Mouse (Mus musculus) v-Abl transformed pro-B cells (cell line): ENCODE measurements around the gene Sord.

Experiments
- in situ Hi-C, 2 experiments: fragments of 400-800 bp; cut with MboI; formaldehyde crosslinking; loops; one replicate each; pipeline ENCODE4 v1.15.1; 2025; ENCODE audit not compliant: unreplicated experiment in 2 of 2

Gene Sord

DNA sequence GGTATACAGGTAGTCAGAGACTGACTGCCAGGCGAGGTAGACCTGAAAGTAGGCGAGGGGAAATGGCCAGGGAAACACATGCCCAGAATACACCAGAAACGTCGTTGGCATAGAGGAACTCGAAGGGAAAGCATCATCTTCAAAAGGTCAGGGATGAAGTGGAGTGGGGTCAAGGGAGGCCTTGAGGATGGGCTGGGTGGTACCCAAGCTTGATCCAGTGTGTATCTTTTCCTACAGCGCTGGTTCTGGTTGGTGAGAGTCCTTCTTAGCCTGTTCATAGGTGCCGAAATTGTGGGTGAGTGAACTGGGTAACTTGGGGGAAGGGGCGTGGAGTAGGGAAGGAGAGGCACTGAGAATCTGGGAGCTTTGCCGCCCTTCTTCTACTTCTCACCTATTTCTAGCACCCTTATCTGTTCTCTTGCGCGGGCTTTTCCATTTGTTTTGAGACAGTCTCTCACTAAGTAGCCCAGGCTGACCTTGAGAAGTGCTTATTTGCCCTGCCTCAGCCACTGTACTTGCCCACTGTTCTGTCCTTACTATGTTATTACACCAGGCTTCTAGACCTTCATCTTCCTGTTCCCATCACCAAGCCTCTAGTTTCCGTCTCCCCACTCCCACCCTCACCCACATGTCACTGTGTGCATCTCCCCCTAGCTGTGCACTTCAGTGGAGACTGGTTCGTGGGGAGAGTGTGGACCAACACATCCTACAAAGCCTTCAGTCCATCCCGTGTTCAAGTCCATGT lies 65.5 kb downstream of the Sord start:
- in situ Hi-C loops: loop anchor here (5.0 to 10.0 kb wide), 2 partner anchors 105 to 108 kb away; no protein-coding TSS in a partner anchor

DNA sequence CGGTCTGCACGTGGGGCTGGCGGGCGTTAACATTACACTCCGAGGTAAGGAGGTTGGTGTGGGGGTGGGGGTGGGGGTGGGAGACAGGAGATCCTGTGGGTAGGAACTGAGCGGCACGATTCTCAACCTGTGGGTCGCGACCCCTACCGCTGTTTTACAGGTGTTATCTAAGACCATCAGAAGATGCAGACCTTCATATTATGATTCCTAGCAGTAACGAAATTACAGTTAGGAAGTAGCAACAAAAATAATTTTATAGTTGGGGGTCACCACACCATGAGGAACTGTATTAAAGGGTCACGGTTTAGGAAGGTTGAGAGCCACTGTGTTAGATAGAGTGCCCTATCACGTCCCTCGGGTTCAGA lies 66.1 kb downstream of the Sord start:
- in situ Hi-C loops: loop anchor here in 1 of 2 experiments (10.0 kb wide), 1 partner anchor 106 kb away; no protein-coding TSS in a partner anchor

DNA sequence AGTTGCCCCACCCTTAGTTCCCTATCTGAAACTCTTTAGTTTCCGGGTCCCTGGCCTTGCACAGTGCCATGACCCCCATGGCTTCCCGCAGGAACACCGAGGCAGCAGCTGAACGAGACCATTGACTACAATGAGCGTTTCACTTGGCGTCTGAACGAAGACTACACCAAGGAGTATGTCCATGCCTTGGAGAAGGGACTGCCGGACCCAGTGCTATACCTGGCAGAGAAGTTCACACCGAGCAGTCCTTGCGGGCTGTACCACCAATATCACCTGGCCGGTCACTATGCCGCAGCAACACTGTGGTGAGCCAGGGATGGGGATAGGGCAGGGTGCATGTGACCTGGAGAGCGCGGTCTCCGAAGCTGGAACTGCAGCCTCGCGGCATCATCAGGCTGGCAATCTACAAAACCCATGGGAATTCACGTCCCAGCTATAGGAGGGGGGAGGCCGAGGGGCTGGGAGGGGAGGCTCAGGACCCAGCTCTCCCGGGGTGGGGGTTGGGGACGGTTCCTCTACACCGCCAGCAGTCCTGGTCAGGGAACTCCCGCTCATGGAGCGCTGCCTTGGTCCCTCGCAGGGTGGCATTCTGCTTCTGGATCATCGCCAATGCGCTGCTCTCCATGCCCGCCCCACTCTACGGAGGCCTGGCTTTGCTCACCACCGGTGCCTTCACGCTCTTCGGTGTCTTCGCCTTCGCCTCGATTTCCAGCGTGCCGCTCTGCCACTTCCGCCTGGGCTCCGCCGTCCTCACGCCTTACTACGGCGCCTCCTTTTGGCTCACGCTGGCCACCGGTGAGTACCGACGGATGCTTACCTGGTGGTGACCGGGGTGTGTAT lies 66.8 kb downstream of the Sord start:
- in situ Hi-C loops: loop anchor here in 1 of 2 experiments (10.0 kb wide), 1 partner anchor 106 kb away; no protein-coding TSS in a partner anchor

DNA sequence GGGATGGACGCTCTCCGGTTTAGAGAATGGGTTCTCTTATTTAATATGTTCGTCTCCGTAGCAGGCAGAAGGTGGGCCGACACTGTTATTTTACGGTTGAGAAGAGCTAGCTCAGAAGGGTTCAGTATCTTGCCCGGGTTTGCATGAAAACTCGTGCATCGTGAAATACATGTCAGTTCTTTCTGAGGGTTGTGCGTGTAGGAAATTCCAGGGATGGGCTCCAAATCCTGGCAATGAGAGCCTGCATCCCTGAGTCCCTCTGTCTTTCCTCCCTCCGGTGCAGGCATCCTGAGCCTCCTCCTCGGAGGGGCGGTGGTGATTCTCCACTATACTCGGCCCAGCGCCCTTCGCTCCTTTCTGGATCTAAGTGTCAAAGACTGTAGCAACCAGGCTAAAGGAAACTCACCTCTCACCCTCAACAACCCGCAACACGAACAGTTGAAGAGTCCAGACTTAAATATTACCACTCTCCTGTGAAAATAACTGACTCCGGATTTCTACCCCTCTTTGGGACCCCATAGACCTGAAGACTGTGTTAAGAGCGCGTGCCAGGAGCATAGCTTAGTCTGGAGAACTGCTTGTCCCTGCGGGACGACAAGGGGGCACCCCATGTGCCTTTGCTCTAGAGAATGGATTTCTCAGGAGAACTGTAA lies 67.5 kb downstream of the Sord start:
- in situ Hi-C loops: loop anchor here in 1 of 2 experiments (10.0 kb wide), 1 partner anchor 107 kb away; no protein-coding TSS in a partner anchor

DNA sequence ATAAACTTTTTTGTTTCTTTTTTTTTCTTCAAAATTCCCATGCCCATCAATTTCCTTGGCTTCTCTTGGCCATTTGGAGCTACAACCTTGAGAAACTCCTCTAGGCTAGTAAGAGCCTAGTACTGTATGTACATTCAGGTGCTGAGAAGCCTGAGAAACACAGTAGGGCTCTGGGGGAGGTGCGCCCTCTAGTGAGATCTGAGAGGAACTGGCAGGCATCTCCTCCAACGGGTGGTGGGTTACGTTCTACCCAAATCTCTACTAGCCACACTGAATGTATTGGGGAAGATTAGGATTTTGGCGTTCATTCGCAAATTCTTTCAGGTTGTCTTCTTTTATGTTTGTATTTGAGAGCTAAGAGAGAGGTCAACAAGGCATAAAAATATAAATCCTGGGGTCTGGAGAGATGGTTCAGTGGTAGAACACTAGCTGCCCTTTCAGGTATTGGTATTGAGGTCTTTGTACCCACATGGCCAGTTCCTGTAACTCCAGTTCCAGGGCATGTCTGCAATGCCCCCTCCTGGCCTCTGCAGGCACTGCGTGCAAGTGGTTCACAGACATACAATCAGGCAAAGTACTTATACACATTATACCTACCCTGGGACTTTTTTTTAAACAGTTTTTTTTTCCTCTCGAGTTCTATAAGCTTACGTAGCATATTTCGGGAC lies 68.2 kb downstream of the Sord start:
- in situ Hi-C loops: loop anchor here in 1 of 2 experiments (10.0 kb wide), 1 partner anchor 108 kb away; no protein-coding TSS in a partner anchor

DNA sequence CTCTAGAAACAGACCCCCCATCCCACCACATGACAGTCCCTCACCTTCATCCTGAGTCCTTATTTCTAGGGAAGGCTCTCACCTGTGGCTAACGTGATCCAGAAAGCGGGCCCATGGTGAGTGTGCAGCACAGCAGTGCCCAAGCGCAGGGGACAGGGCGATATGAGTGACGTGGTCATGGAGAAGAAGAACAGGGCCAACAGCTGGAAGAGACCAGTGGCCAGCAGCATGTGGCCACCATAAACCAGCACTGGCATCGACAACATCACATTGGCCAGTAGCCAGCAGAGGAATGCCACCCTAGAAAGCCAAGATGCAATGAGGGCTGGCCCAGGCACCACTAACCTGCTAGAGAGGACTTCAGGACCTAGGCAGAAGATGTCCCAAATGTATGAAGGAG lies 70.0 kb downstream of the Sord start:
- in situ Hi-C loops: loop anchor here in 1 of 2 experiments (10.0 kb wide), 1 partner anchor 110 kb away; no protein-coding TSS in a partner anchor

DNA sequence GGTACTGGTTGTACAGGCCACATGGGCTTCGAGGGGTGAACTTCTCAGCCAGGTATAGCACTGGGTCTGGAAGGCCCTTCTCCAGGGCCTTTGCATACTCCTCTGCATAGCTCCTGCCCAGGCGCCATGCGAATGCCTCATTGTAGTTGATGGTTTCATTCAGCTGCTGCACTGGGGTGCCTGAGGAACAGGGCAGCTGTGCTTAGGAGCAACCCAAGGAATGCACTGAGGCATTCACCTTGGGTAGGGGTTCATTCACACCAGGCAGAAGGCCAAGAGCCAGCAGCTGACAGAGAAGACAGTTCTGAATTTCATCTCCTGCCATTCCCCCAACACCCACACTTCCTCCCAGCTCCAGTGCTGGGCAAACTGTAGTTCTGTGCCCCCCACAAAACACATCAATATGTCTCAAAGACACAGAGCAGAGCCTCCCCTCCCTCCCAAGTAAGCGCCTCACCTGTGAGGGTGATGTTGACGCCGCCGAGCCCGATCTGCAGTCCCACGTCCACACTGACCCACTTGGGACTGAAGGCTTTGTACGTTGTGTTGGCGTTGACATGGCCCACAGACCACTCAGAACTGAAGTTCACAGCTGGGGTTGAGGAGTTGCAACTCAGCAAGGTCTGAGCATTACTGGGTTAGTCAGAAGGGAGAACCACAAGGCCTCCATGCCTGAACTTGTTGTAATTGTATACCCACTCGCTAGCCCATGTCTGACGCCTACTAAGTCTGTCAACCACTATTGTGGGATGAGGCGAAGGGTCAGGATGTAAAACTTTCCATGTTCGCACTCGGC lies 70.7 kb downstream of the Sord start:
- in situ Hi-C loops: loop anchor here in 1 of 2 experiments (10.0 kb wide), 1 partner anchor 110 kb away; no protein-coding TSS in a partner anchor

DNA sequence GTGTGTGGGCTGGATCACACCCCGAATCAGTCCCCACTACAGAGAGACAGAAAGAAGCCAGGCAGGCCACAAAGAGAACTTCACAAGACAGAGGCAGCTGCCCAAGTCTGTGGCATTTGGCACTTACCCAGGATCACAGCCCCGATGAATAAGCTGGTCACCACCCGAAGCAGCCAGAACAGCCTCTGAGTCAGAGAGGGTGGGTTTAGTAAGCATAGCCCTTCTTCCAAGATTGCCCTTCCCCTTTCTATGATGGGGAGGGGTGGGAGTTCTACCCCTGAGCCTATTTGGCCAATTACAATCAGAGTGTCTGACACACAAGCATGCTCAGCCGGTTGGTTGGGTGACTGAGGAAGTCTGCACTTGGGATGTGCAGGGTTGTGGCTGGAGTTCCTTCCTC lies 71.6 kb downstream of the Sord start:
- in situ Hi-C loops: loop anchor here in 1 of 2 experiments (10.0 kb wide), 1 partner anchor 111 kb away; no protein-coding TSS in a partner anchor

DNA sequence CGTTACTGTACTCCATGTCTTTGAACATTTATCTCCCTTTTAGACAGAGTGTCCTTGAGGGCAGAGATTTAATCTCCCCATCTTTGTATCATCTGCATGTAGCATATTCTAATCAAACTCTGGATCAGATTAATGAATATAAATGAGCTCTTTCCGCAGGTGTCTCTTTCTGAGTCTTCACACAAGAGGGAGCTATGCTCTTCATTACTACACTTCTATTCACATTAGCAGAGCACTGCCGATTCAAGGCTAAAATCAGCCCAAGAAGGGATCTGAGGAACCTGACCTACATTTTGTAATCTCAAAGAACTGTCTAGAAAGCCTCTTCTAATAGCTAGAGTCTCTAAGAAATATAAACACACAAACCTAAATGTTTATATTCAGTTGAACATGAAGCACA lies 75.1 kb downstream of the Sord start:
- in situ Hi-C loops: loop anchor here in 1 of 2 experiments (10.0 kb wide), 1 partner anchor 115 kb away; no protein-coding TSS in a partner anchor

DNA sequence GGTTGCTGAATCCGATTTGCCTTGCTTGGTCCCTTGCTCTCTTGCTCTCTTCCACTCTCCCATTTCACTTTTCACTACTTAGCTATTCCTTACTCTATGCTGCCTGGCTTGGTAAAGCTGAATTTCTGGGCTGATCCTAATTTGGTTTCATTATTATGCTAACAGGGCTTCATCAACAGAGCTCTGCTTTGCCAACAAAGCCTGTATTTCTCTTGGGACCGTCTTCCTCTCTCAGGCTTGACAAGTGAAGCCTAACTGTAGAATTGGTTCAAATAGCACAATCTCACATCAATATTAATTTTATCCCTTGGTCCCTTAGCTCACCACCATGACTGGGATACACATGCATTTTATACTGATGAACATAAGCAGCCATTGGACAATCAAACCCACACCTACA lies 77.0 kb downstream of the Sord start:
- in situ Hi-C loops: no loop called here

DNA sequence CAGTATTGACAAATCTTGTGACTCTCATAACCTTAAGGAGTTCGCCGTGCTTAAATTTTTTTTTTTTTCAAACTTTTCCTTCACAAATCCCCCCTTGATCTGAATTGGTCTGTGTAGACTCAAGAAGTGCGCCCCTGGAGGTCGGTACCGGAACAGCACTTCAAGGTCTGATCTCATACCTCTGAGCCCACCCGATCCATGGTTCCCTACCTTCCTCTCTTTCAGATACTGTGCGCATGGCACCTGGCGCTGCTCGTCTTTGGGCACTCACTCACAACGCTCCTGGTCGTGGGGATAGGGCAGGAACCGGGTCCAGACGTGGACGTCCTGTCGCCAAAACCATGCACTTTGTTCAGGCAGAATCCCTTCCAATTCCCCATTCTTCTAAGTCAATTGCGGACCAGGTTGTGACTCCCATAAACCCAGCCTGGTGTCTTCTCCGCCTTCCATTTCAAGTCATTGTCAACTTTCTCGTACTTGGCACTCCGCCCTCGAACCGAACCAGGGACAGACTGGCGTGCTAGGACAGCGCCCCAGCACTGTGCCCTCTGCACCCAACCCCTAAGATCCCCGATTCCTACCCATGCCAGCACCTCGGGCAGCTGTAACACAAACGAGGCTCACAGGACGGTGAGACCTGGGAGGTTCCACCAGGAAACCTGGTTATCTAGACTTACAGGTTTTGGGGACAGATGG lies 78.3 kb downstream of the Sord start:
- in situ Hi-C loops: no loop called here

DNA sequence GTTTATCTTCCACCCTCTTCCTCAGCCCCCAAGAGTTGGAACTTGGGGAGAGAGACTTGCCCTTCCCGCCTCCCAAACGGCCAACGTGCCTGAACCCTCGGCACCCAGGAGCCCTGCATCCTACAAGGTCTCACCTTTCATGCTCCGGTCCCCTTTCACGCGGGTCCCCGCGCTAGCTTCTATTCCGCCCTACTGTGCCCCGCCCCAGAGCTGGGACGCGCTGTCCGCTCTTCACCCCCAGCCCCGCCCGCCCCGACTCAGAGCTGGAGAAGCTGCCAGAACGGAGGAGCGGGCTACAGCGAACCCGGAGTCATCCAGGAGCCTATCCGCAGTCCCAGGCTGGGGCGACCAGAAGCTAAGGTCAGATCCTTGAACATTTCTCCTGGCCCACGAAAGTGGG lies 79.0 kb downstream of the Sord start, which contains the start of gene Duoxa1:
Gene Duoxa1 (minus strand): TSS at position 195 of the 400 bp plus-strand sequence.
- in situ Hi-C loops: no loop called here
